Mouse (Mus musculus) kidney, adult 2 months (tissue): ENCODE data around the gene Rhot2.

Experiments used
- CTCF ChIP-seq: fragments of 200-500 bp; conservative IDR thresholded peaks from 2 replicates; pipeline ENCODE4 v1.5.1; 2011; ENCODE audit warnings: low read depth, mild to moderate bottlenecking, control low read depth, low read length, moderate library complexity, mixed read lengths; ENCODE audit not compliant: insufficient read depth, insufficient read length
- POLR2A ChIP-seq: fragments of 200-500 bp; IDR thresholded peaks from one replicate; pipeline ENCODE4 v1.6.1; 2011; ENCODE audit warnings: low read depth, low read length, control low read depth

- TF ChIP-seq CTCF (peak; percentile 49), POLR2A (peak; percentile 64)
These were observed at the start of gene Rhot2 for GRCm38 (mm10) chr17:25844396-25844901.
